Mouse (Mus musculus) spleen, adult 12 weeks (tissue): ENCODE results near the gene Olfr353.

Experiments
- DNase-seq: peaks from one replicate; pipeline ENCODE4 v3.0.0; 2022; ENCODE audit warnings: low spot score

Gene Olfr353

DNA sequence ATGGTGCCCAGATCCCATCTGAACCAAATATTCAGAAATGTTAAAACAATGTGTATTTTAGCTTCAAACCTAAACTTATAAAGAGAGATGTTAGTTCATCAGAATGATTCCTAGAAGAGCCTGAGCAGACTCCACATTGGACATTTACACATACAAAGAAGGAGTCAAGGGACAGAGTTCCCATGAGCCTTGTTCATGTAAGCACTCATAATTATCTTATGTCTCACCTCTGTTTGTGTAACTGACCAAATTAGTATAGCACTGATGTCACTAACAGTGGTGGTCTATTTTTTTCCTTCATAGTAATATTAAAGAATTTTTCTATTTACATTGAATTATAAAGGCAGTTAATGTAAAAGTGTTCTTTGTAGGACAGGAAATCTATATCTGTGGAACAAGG, at the start of gene Olfr353:
Gene Olfr353 (minus strand): TSS at position 101 of the 400 bp plus-strand sequence.
- DNase-seq, result no peak

- DNase-seq, result no peak
Measured at GRCm38 (mm10) chr2:36936821-36937220, 44.1 kb upstream of the Olfr353 start, which contains the start of gene Olfr356. TSS of gene Olfr356 (plus strand) at chr2:36937121.

GRCm38 (mm10) chr2:36928797-36929196, 36.1 kb upstream of the Olfr353 start, which contains the start of gene Olfr355:
TSS of gene Olfr355 (minus strand) at chr2:36928897.
- no peak for DNase-seq

DNA sequence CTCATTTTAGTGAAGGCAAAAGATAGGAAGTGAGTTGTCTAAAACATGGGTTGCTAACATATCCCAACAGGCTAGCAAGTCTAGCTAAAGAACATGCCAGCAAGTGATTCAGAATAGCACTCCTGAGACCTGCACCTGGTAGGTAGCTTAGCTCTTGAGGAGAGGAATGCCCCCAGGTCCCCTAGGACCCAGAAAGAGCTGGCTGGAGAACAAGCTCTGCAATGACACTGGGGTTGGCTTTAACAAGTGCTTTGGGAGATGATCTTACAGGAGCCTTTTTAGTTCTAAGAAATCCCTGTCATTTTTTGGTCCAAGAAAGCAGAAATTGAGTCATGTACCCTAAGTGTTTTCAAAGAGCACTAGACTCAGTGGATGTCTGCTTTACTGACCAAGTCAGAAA, 12.6 kb upstream of the Olfr353 start, which contains the start of gene Olfr354:
Gene Olfr354 (plus strand): TSS at position 301 of the 400 bp plus-strand sequence.
- DNase-seq, result no peak

GRCm38 (mm10) chr2:36897114-36897513, 4.4 kb upstream of the Olfr353 start:
- DNase-seq, result no peak

GRCm38 (mm10) chr2:36868160-36868559, 24.6 kb downstream of the Olfr353 start, which contains the start of gene Olfr352:
TSS of gene Olfr352 (plus strand) at chr2:36868460.
- DNase-seq, result no peak

DNA sequence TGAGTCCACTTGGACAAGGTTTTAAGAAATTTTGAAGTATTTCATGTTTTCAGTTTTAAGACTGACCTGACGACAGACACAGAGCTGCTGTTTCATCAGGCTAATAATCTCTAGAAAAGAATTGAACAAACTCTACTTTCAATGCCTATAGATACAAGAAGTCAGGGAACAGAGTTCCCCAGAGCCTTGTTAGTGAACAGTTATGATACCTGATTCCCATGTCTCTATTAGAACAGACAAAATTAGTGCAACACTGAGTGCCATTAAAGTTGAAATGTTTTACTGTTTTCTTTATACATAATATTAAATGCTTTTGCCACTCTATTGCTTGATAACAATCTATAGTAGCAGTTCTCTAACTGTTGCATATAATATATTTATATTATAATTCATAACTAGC, 30.2 kb downstream of the Olfr353 start, which contains the start of gene Olfr351:
Gene Olfr351 (minus strand): TSS at position 101 of the 400 bp plus-strand sequence.
- no peak for DNase-seq

DNA sequence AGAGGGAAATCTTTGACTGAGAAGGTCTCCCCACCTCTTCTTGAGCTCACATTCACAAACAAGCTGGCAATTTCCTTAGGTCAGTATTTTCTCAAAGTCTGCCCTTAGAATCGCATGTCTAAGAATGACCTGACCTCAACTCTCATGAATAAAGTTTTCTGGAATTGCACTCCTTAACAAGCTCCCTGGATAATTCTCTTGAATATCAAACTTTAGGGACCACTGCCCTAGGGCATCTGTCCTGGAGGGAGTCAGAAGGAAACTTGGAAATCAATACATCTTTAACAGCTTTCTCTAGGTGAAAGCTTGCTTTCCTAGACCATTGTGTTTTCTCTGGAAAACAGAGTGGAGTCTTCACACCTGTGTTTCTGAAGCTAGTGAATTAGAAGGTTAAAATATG, 46.7 kb downstream of the Olfr353 start, which contains the start of gene Olfr350:
Gene Olfr350 (plus strand): TSS at position 301 of the 400 bp plus-strand sequence.
- no peak for DNase-seq
